Mouse (Mus musculus) CH12.LX (cell line): ENCODE measurements around the gene A930033H14Rik. TPM values are rescaled to one million over a fixed set of nuclear protein-coding genes. Genes with fewer than 3 reads are reported as not detected.

Experiments used
- DNase-seq: peaks from one replicate; pipeline ENCODE4 v3.0.0-alpha.2; 2013; ENCODE audit errors: extremely low read depth
- H3K27ac ChIP-seq: 2 replicates; pipeline ENCODE4 v1.5.1; 2012; ENCODE audit warnings: low read depth, mild to moderate bottlenecking, control low read depth, moderate library complexity; ENCODE audit not compliant: insufficient read depth
- H3K27me3 ChIP-seq: replicated peaks from 2 replicates; pipeline ENCODE3; 2012; ENCODE audit warnings: inconsistent platforms
- H3K36me3 ChIP-seq, 2 experiments: replicated peaks in 1 of 2; 2 replicates each; pipeline versions ENCODE3 to v1.6.1; 2012; ENCODE audit warnings: inconsistent platforms in 1 of 2, low read length in 1 of 2, mild to moderate bottlenecking in 1 of 2, mixed read lengths in 1 of 2, moderate library complexity in 1 of 2; ENCODE audit not compliant: control insufficient read depth in 1 of 2, insufficient read depth in 1 of 2
- H3K4me1 ChIP-seq, 2 experiments: 2 replicates each; pipeline ENCODE4 v1.6.1; 2012; ENCODE audit warnings: inconsistent platforms in 1 of 2, moderate library complexity in 1 of 2; ENCODE audit not compliant: insufficient read depth in 2 of 2, control insufficient read depth in 1 of 2
- H3K4me2 ChIP-seq: 2 replicates; pipeline ENCODE4 v1.6.1; 2012; ENCODE audit warnings: low read depth, mild to moderate bottlenecking, control low read depth; ENCODE audit not compliant: poor library complexity, insufficient read depth, severe bottlenecking
- H3K4me3 ChIP-seq, 3 experiments: fragments of 150-350 bp in 1 of 3; sonication (generic) in 1 of 3; replicated peaks in 1 of 3; 2 replicates each; pipeline versions ENCODE3 to v1.5.1; 2011 to 2012; ENCODE audit warnings: low read depth in 2 of 3, low read length in 2 of 3, mild to moderate bottlenecking in 2 of 3, moderate library complexity in 2 of 3, control low read depth in 1 of 3, improper control_type of control experiment in 1 of 3, inconsistent platforms in 1 of 3, mixed read lengths in 1 of 3; ENCODE audit not compliant: poor library complexity in 1 of 3
- H3K79me2 ChIP-seq: replicated peaks from 2 replicates; pipeline ENCODE4 v1.6.1; 2012; ENCODE audit warnings: mild to moderate bottlenecking, moderate library complexity; ENCODE audit not compliant: control insufficient read depth, poor library complexity, insufficient read depth, severe bottlenecking; ENCODE audit errors: extremely low read depth
- H3K9ac ChIP-seq: 2 replicates; pipeline ENCODE4 v1.6.1; 2012; ENCODE audit warnings: low read depth, mild to moderate bottlenecking, control low read depth, moderate library complexity; ENCODE audit not compliant: insufficient read depth
- H3K9me3 ChIP-seq: replicated peaks from 2 replicates; pipeline ENCODE3; 2012; ENCODE audit warnings: low read length, inconsistent platforms, mixed read lengths
- BHLHE40 ChIP-seq: IDR thresholded peaks from 2 replicates; pipeline ENCODE4 v1.6.1; 2011; ENCODE audit warnings: mild to moderate bottlenecking, low read depth, low read length, improper control_type of control experiment
- CHD2 ChIP-seq: IDR thresholded peaks from 2 replicates; pipeline ENCODE4 v1.6.1; 2011; ENCODE audit warnings: low read length, improper control_type of control experiment
- CTCF ChIP-seq, 2 experiments: IDR thresholded peaks in 1 of 2; conservative IDR thresholded peaks in 1 of 2; 2 replicates each; pipeline ENCODE4 v1.5.1; 2011 to 2012; ENCODE audit warnings: low read depth in 2 of 2, low read length in 2 of 2, improper control_type of control experiment in 1 of 2, inconsistent platforms in 1 of 2, mild to moderate bottlenecking in 1 of 2, moderate library complexity in 1 of 2
- E2F4 ChIP-seq: IDR thresholded peaks from 2 replicates; pipeline ENCODE4 v1.6.1; 2011; ENCODE audit warnings: low read depth, low read length, improper control_type of control experiment; ENCODE audit not compliant: insufficient replicate concordance
- EP300 ChIP-seq: IDR thresholded peaks from 2 replicates; pipeline ENCODE4 v1.6.1; 2011; ENCODE audit warnings: low read length, improper control_type of control experiment
- ETS1 ChIP-seq: conservative IDR thresholded peaks from 2 replicates; pipeline ENCODE4 v1.6.1; 2012; ENCODE audit warnings: low read depth, mild to moderate bottlenecking, inconsistent platforms, low read length, improper control_type of control experiment, moderate library complexity
- HCFC1 ChIP-seq: IDR thresholded peaks from 2 replicates; pipeline ENCODE4 v1.6.1; 2012; ENCODE audit warnings: low read depth, mild to moderate bottlenecking, inconsistent platforms, low read length, improper control_type of control experiment
- JUN ChIP-seq: IDR thresholded peaks from 2 replicates; pipeline ENCODE4 v1.6.1; 2011; ENCODE audit warnings: low read depth, mild to moderate bottlenecking, low read length, improper control_type of control experiment, moderate library complexity; ENCODE audit not compliant: insufficient read depth
- MAZ ChIP-seq: IDR thresholded peaks from 2 replicates; pipeline ENCODE4 v1.6.1; 2012; ENCODE audit warnings: low read depth, mild to moderate bottlenecking, inconsistent platforms, low read length, improper control_type of control experiment, moderate library complexity
- MEF2A ChIP-seq: IDR thresholded peaks from 2 replicates; pipeline ENCODE4 v1.6.1; 2014; ENCODE audit warnings: low read depth, mild to moderate bottlenecking, inconsistent platforms, low read length, improper control_type of control experiment, borderline replicate concordance
- MXI1 ChIP-seq: IDR thresholded peaks from 2 replicates; pipeline ENCODE4 v1.6.1; 2011; ENCODE audit warnings: mild to moderate bottlenecking, low read depth, low read length, improper control_type of control experiment
- PAX5 ChIP-seq: IDR thresholded peaks from 2 replicates; pipeline ENCODE4 v1.6.1; 2012; ENCODE audit warnings: low read length, inconsistent platforms, mixed read lengths
- POLR2AphosphoS2 ChIP-seq: IDR thresholded peaks from 2 replicates; pipeline ENCODE4 v1.6.1; 2011; ENCODE audit warnings: low read depth, low read length, improper control_type of control experiment
- RCOR1 ChIP-seq: conservative IDR thresholded peaks from 2 replicates; pipeline ENCODE4 v1.6.1; 2012; ENCODE audit warnings: low read depth, mild to moderate bottlenecking, inconsistent platforms, low read length, improper control_type of control experiment
- SIN3A ChIP-seq: IDR thresholded peaks from 2 replicates; pipeline ENCODE4 v1.6.1; 2012; ENCODE audit warnings: low read length, improper control_type of control experiment, inconsistent platforms
- TBP ChIP-seq: conservative IDR thresholded peaks from 2 replicates; pipeline ENCODE4 v1.6.1; 2011; ENCODE audit warnings: low read depth, low read length, improper control_type of control experiment
- TCF12 ChIP-seq: IDR thresholded peaks from 2 replicates; pipeline ENCODE4 v1.6.1; 2014; ENCODE audit warnings: low read depth, mild to moderate bottlenecking, inconsistent platforms, low read length, improper control_type of control experiment
- USF1 ChIP-seq: IDR thresholded peaks from 2 replicates; pipeline ENCODE4 v1.6.1; 2014; ENCODE audit warnings: low read depth, mild to moderate bottlenecking, inconsistent platforms, low read length, improper control_type of control experiment
- ZC3H11A ChIP-seq: IDR thresholded peaks from 2 replicates; pipeline ENCODE4 v1.6.1; 2012; ENCODE audit warnings: low read depth, mild to moderate bottlenecking, inconsistent platforms, low read length, improper control_type of control experiment
- ZMIZ1 ChIP-seq: IDR thresholded peaks from 2 replicates; pipeline ENCODE4 v1.6.1; 2012; ENCODE audit warnings: low read depth, mild to moderate bottlenecking, inconsistent platforms, low read length, improper control_type of control experiment
- ZNF384 ChIP-seq: IDR thresholded peaks from 2 replicates; pipeline ENCODE4 v1.6.1; 2012; ENCODE audit warnings: low read depth, low read length, improper control_type of control experiment, inconsistent platforms
- dilution Hi-C: fragments of 300-500 bp; cut with MboI; formaldehyde crosslinking; loops from 2 replicates; pipeline ENCODE4 v1.14.3; 2020; ENCODE audit warnings: low sequenced_read_pairs; ENCODE audit not compliant: extremely low pct_unique_long_range_greater_than_20kb, extremely low pct_ligation_motif_present
- in situ Hi-C: fragments of 300-500 bp; cut with MboI; formaldehyde crosslinking; loops from 3 replicates; pipeline ENCODE4 v1.14.3; 2019; ENCODE audit warnings: low sequenced_read_pairs, low pct_ligation_motif_present, low pct_unique_long_range_greater_than_20kb, mixed read lengths
- polyA plus RNA-seq: library from polyadenylated mRNA; unstranded; fragments of >175 nt; gene quantifications from 2 replicates; pipeline ENCODE4 v1.2.1, GENCODE M21; 2012; ENCODE audit warnings: low read depth; ENCODE audit not compliant: insufficient read length
- total RNA-seq, 2 experiments: library from RNA; depleted of rRNA; stranded (reverse); fragments of 300-350 nt in 1 of 2; fragments of >200 nt in 1 of 2; gene quantifications; 2 replicates each; pipeline ENCODE4 v1.2.3; 2012 to 2014

Gene A930033H14Rik
- total and polyA plus RNA-seq, 3 experiments = 0.13 to 0.85 (median 0.46) TPM

- Histone ChIP-seq H3K27me3 (no peaks in the 10 kb centered on the region), H3K9ac (peak overlapping the region; percentile 54), H3K4me1 (peaks cover 28 to 62% of the 10 kb centered on the region in 2 experiments), H3K4me2 (peak overlapping the region; percentile 74), H3K27ac (peak overlapping the region; percentile 58), H3K4me3 (no peak overlapping the region), H3K36me3 (peaks cover 0 to 4% of the 10 kb centered on the region in 2 experiments), H3K9me3 (peaks cover 3% of the 10 kb centered on the region), H3K79me2 (peaks cover 1% of the 10 kb centered on the region; the same call in 1 of the 2 replicates)
- in situ Hi-C loops = no loop called here
- DNase-seq = no peak
- 0 out of 2 replicates have a peak, but pooled peaks have one; percentile 24 for TF ChIP-seq TCF12
- no peak for TF ChIP-seq CTCF (conservative IDR thresholded peaks at IDR 0.05 in 1 of 2, IDR thresholded peaks at IDR 0.05 in 1 of 2; ENCODE audit: low read depth in 2 of 2, low read length in 2 of 2)
- TF ChIP-seq RCOR1 = no peak
- TF ChIP-seq EP300 = peak; percentile 36; the same call in 1 of the 2 replicates
- TF ChIP-seq MEF2A = peak; percentile 57; the same call in 1 of the 2 replicates
- dilution Hi-C loops = no loop called here
Measured at GRCm38 (mm10) chr10:69245151-69245550, 32.3 kb upstream of the A930033H14Rik start.

- dilution Hi-C loops = no loop called here
- Histone ChIP-seq H3K79me2 (no peaks in the 10 kb centered on the region), H3K27ac (no peak overlapping the region), H3K9ac (no peak overlapping the region), H3K4me2 (no peak overlapping the region), H3K4me1 (peaks cover 29 to 40% of the 10 kb centered on the region in 2 experiments), H3K36me3 (peaks cover 0 to 1% of the 10 kb centered on the region in 2 experiments), H3K27me3 (no peaks in the 10 kb centered on the region), H3K4me3 (no peak overlapping the region), H3K9me3 (peaks cover 3% of the 10 kb centered on the region)
- in situ Hi-C loops = no loop called here
- no peak for DNase-seq
- TF ChIP-seq MEF2A (no peak), E2F4 (no peak), PAX5 (no peak), ETS1 (no peak), ZC3H11A (no peak), ZMIZ1 (no peak), TBP (no peak), HCFC1 (no peak), MAZ (no peak), JUN (no peak), ZNF384 (no peak), RCOR1 (no peak), USF1 (no peak), CHD2 (no peak), TCF12 (no peak), MXI1 (no peak), BHLHE40 (no peak), POLR2AphosphoS2 (no peak), SIN3A (no peak)
Measured at GRCm38 (mm10) chr10:69240530-69240929, 27.6 kb upstream of the A930033H14Rik start.
